In genomic region chr5:4877131-4877631, GRCm38 (mm10) we compare ENCODE assay signal across 13 mouse cellular contexts.
A peak's percentile ranks its signal among the peaks of the same experiment; 100 is the strongest.
DNase-seq lines count a peak whose midpoint lies in the region; ATAC-seq lines count a peak whose summit lies in the region.
"Had no signal": no experiment of that assay in that cellular context is flagged by ENCODE, and none has a peak within 500 bp of the region (broad histone marks: within the 10 kb centered on the region; RNA-seq: fewer than 3 reads in every experiment).

No protein-coding gene starts in this region.

- H3K4me1 ChIP-seq in forebrain, embryonic 11.5 days (replicated peaks; ENCODE audit: control insufficient read depth, insufficient read depth, low read length) = peaks cover 6% of the 10 kb centered on the region
- H3K4me1 ChIP-seq in hindbrain, embryonic 16.5 days (ENCODE audit: control insufficient read depth, insufficient read depth, low read depth, low read length) = peaks cover 9% of the 10 kb centered on the region
- no peaks in the 10 kb centered on the region for H3K4me1 ChIP-seq in kidney, embryonic 14.5 days (ENCODE audit: control insufficient read depth, insufficient read depth, low read length)
- peaks cover 5% of the 10 kb centered on the region; the same call in 1 of the 2 replicates for H3K4me1 ChIP-seq in kidney, embryonic 16.5 days (ENCODE audit: insufficient read depth, low read length)
- H3K4me1 ChIP-seq: limb, embryonic 15.5 days had no signal

- peak; percentile 83 for ATAC-seq in forebrain, embryonic 11.5 days (replicated peaks; ENCODE audit: low FRiP score)
- ATAC-seq in hindbrain, embryonic 16.5 days = peak; percentile 75
- no peak for ATAC-seq in kidney, embryonic 14.5 days (ENCODE audit: low FRiP score, low TSS enrichment)
- no peak for ATAC-seq in kidney, embryonic 16.5 days (ENCODE audit: low FRiP score, low TSS enrichment)
- ATAC-seq: intestine, postnatal 0 days had no signal

- H3K36me3 ChIP-seq in forebrain, embryonic 11.5 days (ENCODE audit: control insufficient read depth, insufficient read depth, low read length) = no peaks in the 10 kb centered on the region
- no peaks in the 10 kb centered on the region for H3K36me3 ChIP-seq in hindbrain, embryonic 16.5 days (ENCODE audit: control insufficient read depth, insufficient read depth, low read length)
- no peaks in the 10 kb centered on the region for H3K36me3 ChIP-seq in kidney, embryonic 14.5 days (ENCODE audit: control insufficient read depth, insufficient read depth, low read length)
- no peaks in the 10 kb centered on the region for H3K36me3 ChIP-seq in kidney, embryonic 16.5 days (ENCODE audit: insufficient read depth, low read length)
- H3K36me3 ChIP-seq: G1E; limb, embryonic 15.5 days had no signal

- no peaks in the 10 kb centered on the region for H3K9me3 ChIP-seq in forebrain, embryonic 11.5 days (ENCODE audit: control insufficient read depth, low read length)
- H3K9me3 ChIP-seq in hindbrain, embryonic 16.5 days (ENCODE audit: control insufficient read depth, low read length) = no peaks in the 10 kb centered on the region
- H3K9me3 ChIP-seq in kidney, embryonic 14.5 days (ENCODE audit: control insufficient read depth, low read length) = no peaks in the 10 kb centered on the region
- no peaks in the 10 kb centered on the region; the same call in 1 of the 2 replicates for H3K9me3 ChIP-seq in kidney, embryonic 16.5 days (ENCODE audit: low read length)
- H3K9me3 ChIP-seq: G1E; limb, embryonic 15.5 days had no signal

- H3K9ac ChIP-seq in forebrain, embryonic 11.5 days (ENCODE audit: low read length) = no peak overlapping the region
- peak overlapping the region; percentile 25; the same call in 1 of the 2 replicates for H3K9ac ChIP-seq in hindbrain, embryonic 16.5 days (ENCODE audit: low read depth, low read length)
- no peak overlapping the region for H3K9ac ChIP-seq in kidney, embryonic 14.5 days (ENCODE audit: low read depth, low read length)
- no peak overlapping the region for H3K9ac ChIP-seq in kidney, embryonic 16.5 days (replicated peaks; ENCODE audit: low read length)
- H3K9ac ChIP-seq: limb, embryonic 15.5 days had no signal

- no peaks in the 10 kb centered on the region; the same call in 1 of the 2 replicates for H3K27me3 ChIP-seq in forebrain, embryonic 11.5 days (ENCODE audit: control insufficient read depth, insufficient read depth, low read length)
- H3K27me3 ChIP-seq in hindbrain, embryonic 16.5 days (replicated peaks; ENCODE audit: control insufficient read depth, insufficient read depth, low read length) = no peaks in the 10 kb centered on the region
- H3K27me3 ChIP-seq in kidney, embryonic 14.5 days (ENCODE audit: control insufficient read depth, insufficient read depth, low read length) = no peaks in the 10 kb centered on the region
- H3K27me3 ChIP-seq in kidney, embryonic 16.5 days (ENCODE audit: insufficient read depth, low read length) = no peaks in the 10 kb centered on the region
- H3K27me3 ChIP-seq: limb, embryonic 15.5 days had no signal

- no peak overlapping the region for H3K4me3 ChIP-seq in forebrain, embryonic 11.5 days (ENCODE audit: low read depth, low read length)
- H3K4me3 ChIP-seq in hindbrain, embryonic 16.5 days (ENCODE audit: low read length) = no peak overlapping the region
- no peak overlapping the region for H3K4me3 ChIP-seq in kidney, embryonic 14.5 days (ENCODE audit: low read length)
- no peak overlapping the region for H3K4me3 ChIP-seq in kidney, embryonic 16.5 days (ENCODE audit: low read length)
- H3K4me3 ChIP-seq: gastrocnemius, adult 2 months; limb, embryonic 15.5 days had no signal

- peak overlapping the region; percentile 51; the same call in 1 of the 2 replicates for H3K27ac ChIP-seq in forebrain, embryonic 11.5 days (ENCODE audit: low read depth, low read length)
- peak overlapping the region; percentile 13; the same call in 1 of the 2 replicates for H3K27ac ChIP-seq in hindbrain, embryonic 16.5 days (ENCODE audit: low read depth, low read length)
- no peak overlapping the region for H3K27ac ChIP-seq in kidney, embryonic 14.5 days (ENCODE audit: low read depth, low read length)
- no peak overlapping the region for H3K27ac ChIP-seq in kidney, embryonic 16.5 days (ENCODE audit: low read length)
- H3K27ac ChIP-seq: gastrocnemius, adult 2 months; limb, embryonic 15.5 days; stomach, postnatal 0 days had no signal

- WGBS in forebrain, embryonic 11.5 days = 2% methylated on average over 5 of the region's 5 CpGs
- WGBS in hindbrain, embryonic 16.5 days = 12% methylated on average over 5 of the region's 5 CpGs
- WGBS in kidney, embryonic 14.5 days = 39% methylated on average over 5 of the region's 5 CpGs
- 50% methylated on average over 5 of the region's 5 CpGs for WGBS in kidney, embryonic 16.5 days

- H3K4me2 ChIP-seq in forebrain, embryonic 11.5 days (ENCODE audit: low read depth, low read length, severe bottlenecking) = no peak overlapping the region
- peak overlapping the region; percentile 3; the same call in 1 of the 2 replicates for H3K4me2 ChIP-seq in hindbrain, embryonic 16.5 days (ENCODE audit: low read length)
- no peak overlapping the region for H3K4me2 ChIP-seq in kidney, embryonic 14.5 days (replicated peaks; ENCODE audit: low read depth, low read length)
- H3K4me2 ChIP-seq in kidney, embryonic 16.5 days (replicated peaks; ENCODE audit: low read depth, low read length) = no peak overlapping the region
- H3K4me2 ChIP-seq: limb, embryonic 15.5 days had no signal

- DNase-seq in cerebellum, adult 9-11 months = peak; percentile 5
- DNase-seq in cerebellum, adult 18-20 months = no peak
- DNase-seq in forebrain, embryonic 11.5 days (ENCODE audit: low spot score) = peak; percentile 60
- DNase-seq in retina, embryonic 14.5 days (ENCODE audit: low spot score) = peak; percentile 94
- DNase-seq in adrenal gland, adult 18-20 months (ENCODE audit: low spot score in 2 of 2) = no peak
- DNase-seq: gastrocnemius, adult 2 months had no signal

Comparison
In these comparisons a context has a peak if more than half of its experiments do, and no peak if none do; other contexts are left out.
1. DNase-seq: peak in cerebellum, adult 9-11 months (single experiment), forebrain, embryonic 11.5 days (single experiment) and retina, embryonic 14.5 days (single experiment); none in cerebellum, adult 18-20 months (0 of 2) and adrenal gland, adult 18-20 months (0 of 2).
2. ATAC-seq: peak in forebrain, embryonic 11.5 days (single experiment) and hindbrain, embryonic 16.5 days (single experiment); none in kidney, embryonic 14.5 days (single experiment) and kidney, embryonic 16.5 days (single experiment).
3. H3K27ac ChIP-seq: peak in forebrain, embryonic 11.5 days (single experiment) and hindbrain, embryonic 16.5 days (single experiment); none in kidney, embryonic 14.5 days (single experiment) and kidney, embryonic 16.5 days (single experiment).